Mouse (Mus musculus) yolk sac, embryonic 10.5 days (tissue): ENCODE results near the gene Mnt.
"Not testable (repeated sequence)": the region's sequence is repeated elsewhere in the genome, so short reads cannot be mapped to it uniquely, and the experiment has no call there.

Experiments used
- DNase-seq: peaks from one replicate; pipeline ENCODE4 v3.0.0-alpha.2; 2017; ENCODE audit warnings: low spot score

Gene Mnt

GRCm38 (mm10) chr11:74830256-74831161 lies at the start of gene Mnt:
Gene Mnt, plus strand, starts transcription at chr11:74830920.
- peak; percentile 99 for DNase-seq

GRCm38 (mm10) chr11:74792874-74793273 lies 37.8 kb upstream of the Mnt start:
- no peak for DNase-seq

- no peak for DNase-seq
Measured at GRCm38 (mm10) chr11:74800658-74801057, 30.1 kb upstream of the Mnt start.

DNA sequence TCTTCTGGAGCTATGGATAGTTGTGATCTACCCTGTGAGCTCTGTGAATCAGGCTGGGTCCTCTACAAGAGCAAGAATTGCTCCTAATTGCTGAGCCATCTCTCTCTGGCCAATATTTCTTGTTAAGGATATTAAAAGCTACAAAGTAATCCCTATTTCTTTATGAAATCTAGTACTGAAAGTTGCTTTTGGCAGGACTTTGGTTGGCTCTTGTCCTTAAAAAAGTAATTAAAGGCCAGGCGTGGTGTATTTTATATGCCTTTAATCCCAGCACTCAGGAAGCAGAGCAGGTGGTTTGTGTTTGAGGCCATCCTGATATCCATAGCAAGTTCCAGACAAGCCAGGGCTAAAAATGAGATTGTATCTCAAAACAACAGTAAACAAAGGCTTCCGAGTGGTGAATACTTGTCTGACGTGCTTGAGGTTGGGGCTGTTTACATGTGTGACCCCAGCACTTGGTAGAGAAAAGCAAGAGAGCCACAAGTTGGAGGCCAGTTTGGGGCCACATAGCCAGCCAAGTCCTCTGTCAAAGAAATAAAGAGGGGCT lies 26.6 kb upstream of the Mnt start:
- DNase-seq = no peak

DNA sequence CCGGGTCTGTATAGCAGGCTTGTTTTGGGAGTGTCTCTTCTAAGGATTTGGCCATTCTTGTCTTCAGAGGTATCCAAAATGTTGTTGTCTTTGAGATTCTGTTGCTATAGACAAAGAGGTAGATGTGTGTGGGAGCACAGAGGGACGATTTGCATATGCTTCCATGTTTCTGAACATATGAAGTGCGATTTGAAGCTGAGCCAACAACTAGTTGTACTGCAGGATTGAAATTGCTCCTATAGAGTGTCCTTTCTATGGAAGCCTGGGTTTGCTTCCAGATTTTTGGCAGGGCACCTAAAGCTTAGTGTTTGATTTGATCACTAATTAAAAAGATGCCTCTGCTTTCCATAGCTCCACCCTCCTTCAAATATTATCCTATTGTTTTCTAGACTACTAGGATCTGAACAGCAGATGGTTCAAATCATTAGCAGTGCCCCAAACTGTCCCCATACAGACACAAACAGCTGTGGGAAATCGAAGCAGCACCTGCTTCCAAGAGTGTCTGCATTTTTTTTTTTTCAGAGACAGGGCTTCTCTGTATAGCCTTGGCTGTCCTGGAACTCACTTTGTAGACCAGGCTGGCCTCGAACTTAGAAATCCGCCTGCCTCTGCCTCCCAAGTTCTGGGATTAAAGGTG lies 23.4 kb upstream of the Mnt start:
- DNase-seq = no peak

DNA sequence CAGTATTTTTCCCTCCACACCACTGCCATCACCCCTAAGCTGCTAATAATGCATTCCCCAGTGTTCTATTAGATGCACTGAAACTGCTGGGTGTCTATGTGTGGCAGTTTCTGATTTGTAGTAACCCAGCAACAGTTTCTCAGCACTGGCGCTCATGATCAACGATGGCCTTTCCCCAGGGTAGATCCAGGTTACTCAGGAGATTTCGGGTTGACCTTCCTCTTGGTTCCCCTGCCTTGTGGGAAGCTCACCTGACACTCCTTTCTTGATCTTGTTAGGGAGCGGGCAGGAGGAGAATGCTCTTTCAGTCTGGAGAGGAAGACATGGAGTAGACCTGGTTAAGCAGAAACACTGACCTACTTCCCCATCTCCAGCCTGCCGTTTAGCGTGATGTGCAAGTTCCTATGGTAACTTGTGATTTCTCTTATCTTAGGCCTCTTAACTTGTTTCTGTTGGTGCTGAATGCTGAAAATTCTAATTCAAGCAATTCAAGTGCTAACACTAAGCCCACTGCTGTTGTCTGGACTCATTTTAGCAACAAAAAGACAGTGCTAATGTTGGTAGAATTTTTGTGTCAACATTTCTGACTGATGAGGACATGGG lies 22.4 kb upstream of the Mnt start:
- DNase-seq = no peak

- DNase-seq = no peak
Measured at GRCm38 (mm10) chr11:74810134-74810533, 20.6 kb upstream of the Mnt start.

GRCm38 (mm10) chr11:74811027-74811426 lies 19.7 kb upstream of the Mnt start:
- DNase-seq = not testable (repeated sequence)

- no peak for DNase-seq
Measured at GRCm38 (mm10) chr11:74811538-74811937, 19.2 kb upstream of the Mnt start.

DNA sequence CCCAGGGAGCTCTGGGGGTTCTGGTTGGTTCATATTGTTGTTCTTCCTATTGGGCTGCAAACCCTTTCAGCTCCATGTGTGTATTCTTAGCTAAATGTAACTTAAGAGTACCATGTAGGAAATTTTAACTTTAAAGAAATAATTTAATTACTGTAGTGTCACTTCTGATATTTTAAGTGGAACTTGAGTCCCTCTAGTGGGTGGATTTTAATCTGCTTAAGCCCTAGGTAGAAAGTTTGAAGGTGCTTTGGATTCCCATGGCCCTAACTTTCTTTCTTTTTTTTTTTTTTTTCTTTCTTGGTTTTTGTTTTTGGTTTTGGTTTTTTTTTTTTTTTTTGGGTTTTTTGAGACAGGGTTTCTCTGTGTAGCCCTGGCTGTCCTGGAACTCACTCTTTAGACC lies 14.9 kb upstream of the Mnt start:
- no peak for DNase-seq

DNA sequence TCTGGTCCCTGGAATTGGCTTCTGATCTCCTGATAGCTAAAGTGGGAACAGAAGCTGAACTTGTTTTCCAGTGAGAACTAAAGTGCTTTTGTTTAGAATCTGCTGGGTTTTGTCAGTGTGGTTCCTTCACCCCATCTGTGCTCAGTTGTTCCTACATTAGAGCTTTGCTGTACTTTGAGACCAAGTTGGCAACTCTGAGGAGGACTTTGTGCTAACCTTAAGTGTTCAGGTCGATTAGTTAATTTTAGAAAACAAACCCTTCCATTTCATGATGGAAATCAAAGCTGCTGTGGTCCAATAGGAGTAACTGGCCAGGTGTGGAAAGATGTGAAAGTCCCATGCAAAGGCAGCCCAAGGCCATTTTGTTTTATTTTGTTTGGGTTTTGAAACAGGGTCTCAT lies 9.8 kb upstream of the Mnt start:
- DNase-seq = no peak

- DNase-seq = no peak
Measured at GRCm38 (mm10) chr11:74821463-74821862, 9.3 kb upstream of the Mnt start.

DNA sequence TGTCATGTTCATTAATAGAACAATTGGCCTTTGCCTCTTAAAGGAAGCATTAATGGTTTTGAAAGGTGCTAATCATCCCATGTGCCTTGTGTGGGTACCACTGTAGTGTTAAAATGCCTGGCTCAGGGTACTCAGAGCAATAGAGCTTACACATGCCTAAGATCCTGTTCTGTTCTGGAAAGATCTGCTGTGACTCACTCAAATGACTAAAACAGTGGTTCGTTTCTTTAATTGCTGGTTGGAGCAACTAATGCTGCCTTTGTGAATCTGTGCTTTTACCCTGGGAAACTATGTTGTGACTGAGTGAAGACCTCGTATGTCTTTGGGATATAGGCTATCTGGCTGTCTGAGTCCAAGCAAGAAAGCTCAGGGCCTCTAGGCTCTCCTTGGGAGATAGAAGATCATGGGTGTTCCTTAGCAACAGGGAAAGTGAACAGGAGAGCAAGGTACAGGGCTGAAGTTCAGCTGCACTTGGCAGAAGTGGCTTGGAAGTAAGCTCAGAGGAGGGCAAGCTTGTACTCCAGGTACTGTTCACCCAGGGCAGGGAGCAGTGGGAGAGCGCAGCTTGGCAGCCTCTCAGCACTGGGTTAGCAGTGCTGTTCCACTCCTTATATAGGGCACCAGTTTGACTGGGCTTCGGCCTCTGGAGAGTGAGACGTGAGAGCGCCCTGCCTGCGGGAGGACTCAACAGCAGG lies 7.8 kb upstream of the Mnt start:
- no peak for DNase-seq

- peak; percentile 77 for DNase-seq
Measured at GRCm38 (mm10) chr11:74826151-74826550, 4.6 kb upstream of the Mnt start.

- DNase-seq = peak; percentile 82
Measured at GRCm38 (mm10) chr11:74826702-74827101, 4.0 kb upstream of the Mnt start.

- DNase-seq = no peak
Measured at GRCm38 (mm10) chr11:74827791-74828403, 2.8 kb upstream of the Mnt start.

GRCm38 (mm10) chr11:74828404-74828931 lies 2.3 kb upstream of the Mnt start:
- no peak for DNase-seq

GRCm38 (mm10) chr11:74828965-74829550 lies 1.7 kb upstream of the Mnt start:
- no peak for DNase-seq

DNA sequence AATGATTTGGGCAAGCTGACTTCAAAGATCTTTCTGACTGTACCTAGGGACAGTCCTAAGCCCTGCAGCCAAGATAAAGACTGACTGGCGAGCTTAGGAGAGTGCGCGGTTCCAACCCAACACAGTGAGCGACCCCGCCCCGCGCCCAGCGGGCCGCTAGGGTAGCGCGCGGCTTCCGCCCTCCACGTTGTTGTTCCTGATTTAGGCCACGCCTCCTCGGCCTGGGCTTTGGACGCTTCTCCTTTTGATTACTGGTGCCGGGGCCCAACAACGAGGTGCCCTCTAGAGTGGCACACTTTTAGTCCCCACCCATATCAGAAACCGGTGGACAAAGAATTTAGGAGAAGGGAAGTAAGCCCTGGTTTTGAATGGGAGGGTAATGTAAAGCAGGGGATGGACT lies 908 bp upstream of the Mnt start:
- DNase-seq = peak; percentile 88

DNA sequence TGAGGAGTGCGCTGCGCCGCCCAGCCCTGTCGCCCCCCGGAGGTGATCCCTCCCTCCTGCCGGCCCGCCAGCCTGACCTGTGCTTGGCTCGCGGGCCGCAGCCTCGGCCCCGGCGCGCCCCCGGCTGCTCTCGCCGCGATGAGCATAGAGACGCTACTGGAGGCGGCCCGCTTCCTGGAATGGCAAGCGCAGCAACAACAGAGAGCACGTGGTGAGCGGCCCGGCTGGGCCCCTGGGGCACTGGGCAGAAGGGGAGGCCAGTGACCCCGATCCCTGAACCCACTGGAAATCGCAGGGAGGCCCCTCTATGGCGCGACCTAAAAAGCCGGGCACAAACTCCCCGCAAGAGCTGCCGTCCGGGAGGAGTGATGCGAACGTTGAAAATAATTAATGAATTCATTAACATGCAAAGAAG lies 478 bp downstream of the Mnt start:
- DNase-seq = peak; percentile 67
